Comparison of ENCODE assay signal across 10 mouse cellular contexts in genomic region chr2:144724679-144725078, GRCm38 (mm10).
A peak's percentile ranks its signal among the peaks of the same experiment; 100 is the strongest.
DNase-seq lines count a peak whose midpoint lies in the region; ATAC-seq and TF ChIP-seq lines count a peak whose summit lies in the region.
"Had no signal": no experiment of that assay in that cellular context is flagged by ENCODE, and none has a peak within 500 bp of the region (broad histone marks: within the 10 kb centered on the region; RNA-seq: fewer than 3 reads in every experiment).

No protein-coding gene starts in this region.

- no peak for DNase-seq in gastrocnemius, adult 2 months
- DNase-seq in gastrocnemius, postnatal 36 days = no peak
- DNase-seq in lung, postnatal 10 days = peak; percentile 19
- no peak for DNase-seq in lung, adult 18-20 months
- peak; percentile 49 for DNase-seq in retina, embryonic 14.5 days (ENCODE audit: low spot score)
- DNase-seq in heart, adult 8-10 months (ENCODE audit: low spot score) = no peak
- DNase-seq: adrenal gland, postnatal 25 days had no signal

- H3K27ac ChIP-seq in gastrocnemius, adult 2 months = no peak overlapping the region
- H3K27ac ChIP-seq: liver, embryonic 15.5 days had no signal

- intact Hi-C loops in gastrocnemius, adult 2 months (cut with DNase I) = no loop called here
- intact Hi-C loops in gastrocnemius, postnatal 36 days (cut with DNase I) = no loop called here

- peak; percentile 52 for TF ChIP-seq CTCF in gastrocnemius, adult 2 months (IDR thresholded peaks at IDR 0.05)

- peak; percentile 27 to 52; a peak in 3 of 4 replicates for ATAC-seq in hematopoietic stem cell, adult 5-6 weeks (replicated peaks in 1 of 2; ENCODE audit: insufficient read depth in 1 of 2, low FRiP score in 2 of 2, low TSS enrichment in 1 of 2, low read depth in 1 of 2, poor library complexity in 2 of 2, severe bottlenecking in 2 of 2)
- no peak for ATAC-seq in inflammation-experienced regulatory T-cells, adult 6 months

- no peak overlapping the region for H3K4me3 ChIP-seq in gastrocnemius, adult 2 months
- H3K4me3 ChIP-seq: liver, embryonic 15.5 days had no signal

Comparison
In these comparisons a context has a peak if more than half of its experiments do, and no peak if none do; other contexts are left out.
1. DNase-seq: peak in lung, postnatal 10 days (single experiment) and retina, embryonic 14.5 days (single experiment); none in gastrocnemius, adult 2 months (single experiment), gastrocnemius, postnatal 36 days (0 of 2), lung, adult 18-20 months (0 of 2) and heart, adult 8-10 months (single experiment).